Mouse (Mus musculus) spleen, adult 2 months (tissue): ENCODE measurements around the gene Dhrs2.

Experiments used
- CTCF ChIP-seq: fragments of 200-500 bp; IDR thresholded peaks from 2 replicates; pipeline ENCODE4 v1.5.1; 2011; ENCODE audit warnings: mild to moderate bottlenecking, inconsistent platforms; ENCODE audit not compliant: insufficient read depth, insufficient read length, insufficient replicate concordance; ENCODE audit errors: extremely low read depth
- POLR2A ChIP-seq: fragments of 200-500 bp; IDR thresholded peaks from 2 replicates; pipeline ENCODE4 v1.6.1; 2011; ENCODE audit warnings: low read depth, low read length, inconsistent platforms

DNA sequence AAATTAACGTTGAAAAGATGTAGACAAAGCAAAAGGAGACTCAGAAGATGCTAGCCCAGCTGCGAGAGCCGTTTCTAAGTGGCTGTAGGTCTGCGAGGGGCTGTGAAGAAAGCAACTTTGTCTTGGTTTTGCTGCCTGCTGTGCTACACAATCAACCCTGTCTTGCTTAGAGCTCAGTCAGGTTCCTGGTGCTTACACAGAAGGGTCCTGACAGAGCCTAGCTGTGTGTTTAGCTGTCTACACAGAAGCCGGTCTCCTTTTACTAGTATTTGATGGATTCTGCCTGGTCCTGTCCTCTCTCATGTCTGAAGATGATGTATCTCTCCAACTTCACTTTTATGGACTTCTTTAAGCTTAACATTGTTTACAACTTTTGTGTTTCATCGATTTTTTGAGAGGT is 33.6 kb downstream of the Dhrs2 start:
- no peak for TF ChIP-seq CTCF
- TF ChIP-seq POLR2A = no peak
